Mouse (Mus musculus) right cerebral cortex, postnatal 4 days (tissue): ENCODE data around the gene Ptprm.

Experiments
- DNase-seq: peaks from one replicate; pipeline ENCODE4 v3.0.0-alpha.2; 2022

Gene Ptprm

DNA sequence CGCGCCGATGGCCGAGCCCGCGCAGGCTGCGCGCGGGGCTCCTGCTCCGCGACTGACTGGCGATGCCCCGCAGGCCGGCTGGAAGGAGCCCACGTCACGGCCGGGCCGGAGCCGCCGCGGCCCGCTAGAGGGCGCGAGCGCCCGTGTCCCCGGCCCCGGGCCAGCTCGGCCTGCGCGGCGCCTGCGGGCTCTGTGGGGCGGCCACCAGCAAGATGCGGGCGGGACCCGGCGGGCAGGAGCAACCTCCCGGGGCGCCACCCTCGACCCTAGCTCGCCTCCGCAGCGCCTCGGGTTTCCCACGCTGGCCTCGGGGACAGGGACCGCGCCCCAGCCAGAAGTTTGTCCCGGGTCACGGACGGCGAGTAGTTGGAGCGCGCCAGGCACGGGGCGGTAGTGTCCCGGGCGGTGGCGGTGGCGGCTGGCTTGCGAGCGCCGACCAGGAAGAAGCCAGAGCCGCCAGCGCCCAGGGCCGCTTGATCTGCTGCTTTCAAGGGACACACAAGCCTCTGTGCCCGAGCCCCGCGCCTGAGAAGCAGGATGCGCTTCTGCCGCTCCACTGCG lies at the start of gene Ptprm:
Gene Ptprm, minus strand, starts transcription at position 7 of the 561 bp plus-strand sequence.
- peak; percentile 69 for DNase-seq

DNA sequence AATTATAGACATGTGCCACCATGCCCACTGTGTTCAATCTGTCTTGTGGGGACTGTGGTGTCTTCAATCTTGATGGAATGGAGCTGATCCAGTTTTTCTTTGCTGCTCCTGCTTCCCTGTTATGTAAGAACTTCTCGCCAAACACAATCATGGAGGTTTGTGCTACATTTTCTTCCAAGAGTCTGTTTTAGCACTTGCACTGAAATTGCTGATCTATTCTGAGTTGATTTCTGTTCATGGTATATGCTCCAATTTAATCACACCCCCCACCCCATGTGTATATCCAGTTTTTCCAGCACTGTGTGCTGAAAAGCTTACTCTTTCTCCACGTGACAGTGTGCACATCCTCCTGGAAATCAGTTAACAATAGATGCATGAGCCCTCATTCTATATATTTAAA lies 41.9 kb upstream of the Ptprm start:
- DNase-seq: no peak

- no peak for DNase-seq
These were observed 36.6 kb upstream of the Ptprm start for GRCm38 (mm10) chr17:67390851-67391250.

GRCm38 (mm10) chr17:67388171-67388570 lies 33.9 kb upstream of the Ptprm start:
- DNase-seq: no peak

GRCm38 (mm10) chr17:67385286-67385685 lies 31.0 kb upstream of the Ptprm start:
- DNase-seq: no peak

- DNase-seq: no peak
These were observed 29.4 kb upstream of the Ptprm start for GRCm38 (mm10) chr17:67383635-67384034.

GRCm38 (mm10) chr17:67381618-67382017 lies 27.4 kb upstream of the Ptprm start:
- DNase-seq: no peak

DNA sequence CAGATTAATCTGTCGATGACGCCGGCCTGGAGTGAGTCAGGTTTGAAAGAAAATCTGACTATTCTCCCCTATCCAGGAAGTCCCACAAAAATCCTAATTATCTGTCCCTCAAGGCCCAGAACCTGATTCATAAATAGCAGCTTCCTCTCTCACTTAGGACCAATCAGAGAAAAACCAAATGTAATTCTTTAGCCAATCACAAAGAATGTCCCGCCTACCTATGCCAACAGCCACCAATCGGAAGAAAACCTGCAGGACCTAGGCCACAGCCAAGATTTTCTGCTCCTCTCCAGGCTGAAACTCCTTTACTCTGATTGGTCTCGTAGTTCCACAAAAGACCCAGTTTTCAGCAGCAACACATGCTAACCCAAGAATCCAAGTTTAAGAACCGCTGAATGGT lies 13.6 kb upstream of the Ptprm start:
- no peak for DNase-seq

DNA sequence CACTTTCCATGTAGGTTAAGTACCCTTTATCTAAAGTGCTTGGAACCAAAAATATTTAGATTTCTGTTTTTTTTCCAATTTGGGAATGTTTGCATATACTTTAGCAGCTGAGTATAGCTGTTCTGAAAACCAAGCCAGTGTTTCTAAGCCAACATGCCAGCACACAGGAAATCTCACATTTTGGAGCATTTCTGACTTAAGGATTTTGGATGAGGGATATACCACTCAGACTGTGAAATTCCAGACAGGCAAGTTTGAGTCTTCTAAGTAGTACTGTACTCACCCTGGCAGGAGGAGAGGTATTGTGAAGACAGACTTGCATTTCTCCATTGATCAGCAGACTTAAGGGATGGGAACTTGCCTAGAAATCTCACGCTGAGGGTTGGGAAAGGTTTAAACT lies 10.2 kb upstream of the Ptprm start:
- DNase-seq: no peak

- DNase-seq: no peak
These were observed 9.3 kb upstream of the Ptprm start for GRCm38 (mm10) chr17:67363377-67364070.

DNA sequence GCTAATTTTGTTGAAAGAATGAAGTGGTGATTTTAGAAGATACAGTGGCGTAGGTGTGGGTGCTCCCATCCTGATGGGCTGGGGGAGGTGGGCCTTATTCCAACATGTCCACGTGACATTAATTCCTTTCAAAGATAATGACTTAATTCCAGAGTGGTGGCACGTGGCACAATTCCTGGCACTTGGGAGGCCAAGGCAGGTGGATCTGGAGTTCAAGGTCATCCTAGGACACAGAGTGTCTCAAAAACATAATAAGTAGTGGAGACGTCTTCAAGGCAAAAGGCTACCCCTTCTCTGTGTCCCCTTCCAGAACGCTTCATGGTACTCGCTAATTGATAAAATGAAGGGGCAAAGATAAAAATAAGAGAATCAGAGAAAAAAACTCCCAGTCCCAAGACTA lies 7.9 kb upstream of the Ptprm start:
- DNase-seq: no peak

DNA sequence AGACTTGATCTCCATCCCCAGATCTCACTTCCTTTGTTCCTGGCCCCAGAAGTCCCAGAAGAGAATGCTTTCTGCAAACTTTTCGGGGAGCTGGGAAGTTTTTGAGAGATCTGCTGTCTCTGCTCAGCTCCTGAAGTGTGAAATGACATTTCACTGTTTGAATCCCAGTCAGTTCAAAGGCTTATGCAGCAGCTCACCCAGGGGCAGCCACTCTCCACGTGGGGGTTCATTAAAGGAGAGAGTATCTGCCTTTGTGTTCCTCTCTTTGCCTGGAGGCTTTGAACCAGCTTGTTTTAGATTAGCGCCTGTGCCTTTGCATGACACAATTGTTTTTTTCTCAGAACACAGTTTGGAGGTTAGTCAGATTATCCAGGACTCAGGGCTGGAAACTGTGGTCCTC lies 6.3 kb upstream of the Ptprm start:
- no peak for DNase-seq

GRCm38 (mm10) chr17:67359578-67359977 lies 5.3 kb upstream of the Ptprm start:
- no peak for DNase-seq

DNA sequence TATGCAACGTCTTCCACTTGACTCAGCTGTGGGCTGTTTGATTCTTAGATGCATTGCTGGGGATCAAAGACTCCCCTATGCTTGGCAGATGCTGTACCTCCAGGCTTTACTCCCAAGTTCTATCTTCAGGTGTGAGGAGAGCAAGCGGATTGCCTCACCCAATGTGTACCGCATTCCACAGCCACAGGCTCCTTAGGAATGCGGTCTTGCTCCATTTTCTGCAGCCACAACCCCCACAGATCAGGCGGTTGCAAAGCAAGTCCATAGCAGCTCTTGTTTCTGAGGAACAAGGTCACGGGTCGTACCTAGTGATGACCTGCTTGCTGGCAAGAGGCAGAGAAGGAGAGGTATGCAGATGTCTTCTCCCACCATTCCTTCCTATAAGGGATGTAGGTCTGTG lies 4.3 kb upstream of the Ptprm start:
- DNase-seq: no peak

- DNase-seq: no peak
These were observed 2.9 kb upstream of the Ptprm start for GRCm38 (mm10) chr17:67357191-67357590.

DNA sequence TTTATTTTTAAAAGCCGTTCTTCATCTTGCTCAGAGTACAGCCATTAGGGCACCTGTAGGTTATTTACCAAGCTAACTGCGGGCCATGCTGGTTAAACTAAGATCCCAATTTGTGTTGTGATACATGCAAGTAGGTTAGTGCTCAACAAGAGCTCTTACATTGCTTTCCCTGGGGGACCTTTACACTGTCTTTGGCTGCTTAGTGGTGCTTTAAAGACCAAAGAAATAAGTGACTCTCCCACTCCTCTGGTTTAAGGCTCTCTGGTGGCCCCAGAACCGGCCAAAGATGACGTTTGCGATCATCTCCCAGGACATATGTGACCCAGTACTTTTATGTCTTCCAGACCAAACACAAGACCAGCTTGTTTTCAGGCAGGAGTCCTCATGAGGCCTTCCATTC lies 994 bp upstream of the Ptprm start:
- DNase-seq: no peak

DNA sequence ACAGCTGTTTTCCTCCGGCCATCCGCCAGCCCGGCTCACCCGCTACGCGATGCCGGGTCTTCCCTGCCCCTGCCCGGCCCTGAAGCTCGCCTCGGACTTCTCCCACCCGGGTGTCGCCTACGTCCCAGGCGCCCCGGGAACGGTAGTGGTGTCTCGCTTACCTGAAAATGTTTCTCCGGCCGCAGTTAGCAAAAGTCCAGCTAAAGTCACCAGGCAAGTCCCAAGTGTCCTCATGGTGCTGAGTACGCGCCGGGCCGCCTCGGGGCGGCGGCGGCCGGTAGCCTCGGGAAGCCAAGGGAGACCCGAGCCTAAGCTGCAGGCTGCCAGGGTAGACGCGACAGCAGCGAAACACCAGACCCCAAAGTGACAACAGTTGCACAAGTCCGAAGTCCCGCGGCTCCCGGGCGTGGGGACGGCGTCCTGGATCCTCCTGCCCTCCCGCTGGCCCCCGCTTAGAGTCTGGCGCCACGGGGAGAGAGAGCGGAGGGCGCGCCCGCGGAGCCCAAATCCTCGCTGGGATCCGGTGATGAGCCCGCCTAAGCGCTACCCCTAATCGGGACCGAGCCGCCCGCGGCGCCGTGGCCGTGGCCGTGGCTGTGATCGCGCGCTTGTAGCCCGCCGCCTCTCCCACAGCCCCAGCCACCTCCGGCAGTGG lies 334 bp downstream of the Ptprm start:
- no peak for DNase-seq

DNA sequence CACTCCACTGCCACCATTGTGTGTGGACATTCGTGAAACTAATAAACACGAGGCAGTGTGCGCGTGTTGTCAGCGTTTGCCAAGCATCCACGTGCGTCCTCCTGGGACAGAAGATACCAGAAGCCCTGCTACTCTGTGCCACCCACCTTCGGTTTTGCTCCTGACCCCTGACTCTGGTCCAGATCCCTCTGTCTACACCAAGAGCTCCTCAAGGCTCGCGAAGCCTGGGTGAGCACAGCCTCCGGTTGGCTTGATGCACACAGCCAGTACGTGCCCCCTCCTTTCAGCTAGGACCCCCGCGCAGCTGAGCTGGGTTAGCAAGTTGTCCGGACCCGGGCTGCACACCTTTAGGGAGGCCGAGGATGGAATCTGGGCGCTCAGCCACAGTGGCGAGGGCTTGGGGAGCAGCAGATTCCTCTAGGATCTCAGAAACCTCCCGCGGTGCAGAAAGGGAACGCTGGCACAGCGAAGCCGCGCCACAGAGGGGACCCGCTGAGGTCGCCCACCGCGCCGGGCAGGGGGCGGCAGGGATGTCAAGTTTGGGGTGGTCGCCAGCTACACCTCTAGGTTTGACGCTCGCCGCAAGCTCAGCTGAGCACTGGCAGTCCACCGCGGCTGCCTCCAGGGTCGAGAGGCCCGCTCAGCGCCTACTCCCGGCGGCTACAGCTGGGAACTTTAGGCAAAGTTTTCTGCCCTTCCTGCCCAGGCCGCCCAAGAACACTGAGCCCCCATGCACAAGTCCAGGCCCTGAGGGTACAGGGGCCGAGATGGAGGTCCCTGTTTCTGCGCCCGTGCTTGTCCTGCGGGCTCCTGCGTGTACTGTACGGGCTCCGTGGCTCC lies 1.1 kb downstream of the Ptprm start:
- peak; percentile 40 for DNase-seq

DNA sequence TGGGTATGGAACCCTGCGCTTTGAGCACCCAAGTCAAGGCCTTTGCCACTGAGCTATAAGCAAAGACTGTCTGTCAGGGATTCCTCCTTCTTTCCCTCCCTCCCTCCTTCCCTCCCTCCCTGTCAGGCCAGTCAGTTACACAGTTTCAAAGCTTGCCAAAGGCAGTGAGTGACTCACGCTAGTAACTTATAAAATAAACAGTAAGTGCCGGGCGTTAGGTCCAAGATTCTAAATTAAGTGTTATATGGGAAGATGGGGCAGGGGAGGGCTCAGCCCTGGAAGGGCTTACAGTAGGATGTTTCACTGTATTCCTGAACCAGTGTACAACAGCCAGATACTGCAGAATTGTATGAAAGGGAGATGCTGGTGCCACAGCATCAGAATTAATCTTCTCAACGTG lies 2.8 kb downstream of the Ptprm start:
- no peak for DNase-seq

DNA sequence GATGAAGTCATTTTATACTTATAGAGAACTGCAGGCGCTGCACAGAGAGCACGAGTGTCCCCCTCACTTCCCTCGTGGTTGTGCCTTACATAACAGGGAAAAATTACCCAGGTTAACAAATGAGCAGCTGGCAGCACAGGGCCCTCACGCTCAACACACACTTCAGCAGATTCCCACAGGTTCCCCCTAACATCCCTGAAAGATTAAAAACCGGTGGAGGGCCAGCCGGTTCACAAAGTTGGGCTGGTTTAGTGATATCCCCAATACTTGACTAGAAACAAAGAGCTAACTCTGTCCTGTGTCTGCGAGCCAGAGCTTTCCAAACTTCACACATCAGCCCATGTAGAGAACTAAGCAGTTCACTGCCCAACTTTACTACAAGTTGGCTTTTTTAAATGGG lies 3.7 kb downstream of the Ptprm start:
- DNase-seq: no peak

- no peak for DNase-seq
These were observed 4.7 kb downstream of the Ptprm start for GRCm38 (mm10) chr17:67349594-67349993.

DNA sequence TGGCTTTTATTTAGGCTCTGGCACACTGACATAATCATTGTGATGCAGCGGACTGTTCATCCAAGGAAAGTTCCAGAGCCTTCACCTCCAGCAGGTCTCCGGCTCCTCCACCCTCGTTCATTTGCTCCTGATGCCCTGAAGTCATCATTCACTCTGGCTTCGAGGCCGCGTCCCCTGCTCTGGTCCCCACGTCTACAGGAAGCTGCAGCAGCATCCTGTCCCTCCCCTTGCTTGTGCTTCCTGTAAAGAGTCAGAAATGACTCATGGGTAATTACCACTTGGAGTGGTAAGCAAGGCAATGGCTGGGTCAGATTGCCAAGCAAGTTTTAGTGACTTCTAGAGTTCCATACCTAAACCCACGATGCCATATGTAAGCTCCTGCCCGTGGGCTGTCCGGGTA lies 7.3 kb downstream of the Ptprm start:
- DNase-seq: no peak

DNA sequence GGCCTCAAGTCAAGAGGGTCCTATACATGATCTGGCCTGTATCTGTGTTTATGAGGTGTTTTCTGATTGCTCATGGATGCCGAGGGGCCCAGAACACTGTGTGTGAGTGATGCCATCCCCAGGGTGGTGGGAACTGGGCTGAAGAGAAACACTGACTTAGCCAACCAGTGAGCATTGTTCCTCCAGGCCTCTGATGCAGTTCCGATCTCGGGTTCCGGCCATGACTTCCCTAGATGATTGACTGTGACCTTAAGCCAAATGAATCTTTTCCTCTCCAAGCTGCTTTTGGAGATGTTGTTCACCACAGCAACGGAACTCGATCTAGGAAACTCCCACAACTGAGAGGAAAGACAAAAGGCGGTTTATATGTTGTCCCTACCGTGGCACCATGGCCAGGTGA lies 9.1 kb downstream of the Ptprm start:
- DNase-seq: no peak

DNA sequence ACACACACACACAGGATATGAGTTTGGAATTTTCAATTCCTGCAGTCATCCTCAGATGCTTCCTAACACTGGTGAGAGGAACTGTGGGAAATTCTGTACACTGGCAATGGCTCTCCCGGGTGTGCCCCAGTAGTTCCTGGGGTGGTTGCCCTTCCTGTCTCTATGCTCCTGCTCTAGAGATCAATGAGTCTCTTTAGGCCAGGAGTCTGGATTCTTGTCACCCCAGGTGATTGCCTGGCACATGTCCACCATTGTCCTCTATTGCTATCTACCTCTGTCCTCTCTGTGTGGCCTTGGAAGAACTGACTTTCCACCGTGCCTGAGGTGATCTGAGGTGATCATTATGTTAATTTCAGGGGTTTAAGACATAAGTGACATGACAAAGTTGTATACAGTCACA lies 10.8 kb downstream of the Ptprm start:
- no peak for DNase-seq
